Mouse (Mus musculus): Measurements from ENCODE around the gene Pdhb. TPM values are rescaled to one million over a fixed set of nuclear protein-coding genes. Genes with fewer than 3 reads are reported as not detected.
"Not testable (repeated sequence)": the region's sequence is repeated elsewhere in the genome, so short reads cannot be mapped to it uniquely, and the experiment has no call there.

The Pdhb gene
- polyA plus RNA-seq, 1 experiment from 2014 or later, result 177 TPM

- H3K9me3 ChIP-seq (ENCODE audit: control insufficient read depth, low read depth, low read length), result no peaks in the 10 kb centered on the region
- no peak overlapping the region for H3K9ac ChIP-seq (replicated peaks; ENCODE audit: low read depth, low read length)
- WGBS, result 67% methylated on average over 3 of the region's 3 CpGs
- no peaks in the 10 kb centered on the region for H3K27me3 ChIP-seq (ENCODE audit: control insufficient read depth, insufficient read depth, low read length)
- H3K27ac ChIP-seq (ENCODE audit: low read length), result no peak overlapping the region
- ATAC-seq (ENCODE audit: insufficient number of reproducible peaks, insufficient read depth, low FRiP score, low read depth), result no peak
- no peaks in the 10 kb centered on the region for H3K4me1 ChIP-seq (ENCODE audit: control insufficient read depth, insufficient read depth, low read length)
- H3K4me2 ChIP-seq (replicated peaks; ENCODE audit: low read depth, low read length), result no peak overlapping the region
- H3K36me3 ChIP-seq (ENCODE audit: control insufficient read depth, insufficient read depth, low read length), result peaks cover 12% of the 10 kb centered on the region; the same call in 1 of the 2 replicates
- H3K4me3 ChIP-seq (ENCODE audit: low read depth, low read length), result no peak overlapping the region
Observed at GRCm38 (mm10) chr14:8135130-8135529, 37.7 kb downstream of the Pdhb start.

GRCm38 (mm10) chr14:8134234-8134633, 38.6 kb downstream of the Pdhb start:
- Histone ChIP-seq H3K4me1 (ENCODE audit: control insufficient read depth, insufficient read depth, low read length) (no peaks in the 10 kb centered on the region), H3K27ac (ENCODE audit: low read length) (no peak overlapping the region)
- WGBS, result 75% methylated on average over 2 of the region's 2 CpGs

GRCm38 (mm10) chr14:8132789-8133188, 40.0 kb downstream of the Pdhb start:
- Histone ChIP-seq H3K4me2 (replicated peaks; ENCODE audit: low read depth, low read length) (no peak overlapping the region), H3K36me3 (ENCODE audit: control insufficient read depth, insufficient read depth, low read length) (peaks cover 2% of the 10 kb centered on the region; the same call in 1 of the 2 replicates), H3K4me1 (ENCODE audit: control insufficient read depth, insufficient read depth, low read length) (no peaks in the 10 kb centered on the region), H3K4me3 (ENCODE audit: low read depth, low read length) (no peak overlapping the region), H3K9me3 (ENCODE audit: control insufficient read depth, low read depth, low read length) (no peaks in the 10 kb centered on the region), H3K27ac (ENCODE audit: low read length) (no peak overlapping the region), H3K9ac (replicated peaks; ENCODE audit: low read depth, low read length) (no peak overlapping the region), H3K27me3 (ENCODE audit: control insufficient read depth, insufficient read depth, low read length) (no peaks in the 10 kb centered on the region)
- WGBS, result 80% methylated on average over 8 of the region's 8 CpGs
- no peak for ATAC-seq (ENCODE audit: insufficient number of reproducible peaks, insufficient read depth, low FRiP score, low read depth)

More at GRCm38 (mm10) chr14:8134234-8134633, 38.6 kb downstream of the Pdhb start:
- ATAC-seq (ENCODE audit: insufficient number of reproducible peaks, insufficient read depth, low FRiP score, low read depth), result no peak
- no peaks in the 10 kb centered on the region for H3K9me3 ChIP-seq (ENCODE audit: control insufficient read depth, low read depth, low read length)
- peaks cover 10% of the 10 kb centered on the region; the same call in 1 of the 2 replicates for H3K36me3 ChIP-seq (ENCODE audit: control insufficient read depth, insufficient read depth, low read length)
- H3K4me2 ChIP-seq (replicated peaks; ENCODE audit: low read depth, low read length), result no peak overlapping the region
- H3K4me3 ChIP-seq (ENCODE audit: low read depth, low read length), result no peak overlapping the region
- H3K27me3 ChIP-seq (ENCODE audit: control insufficient read depth, insufficient read depth, low read length), result no peaks in the 10 kb centered on the region
- H3K9ac ChIP-seq (replicated peaks; ENCODE audit: low read depth, low read length), result no peak overlapping the region

- Histone ChIP-seq H3K4me3 (ENCODE audit: low read depth, low read length) (no peak overlapping the region), H3K4me2 (replicated peaks; ENCODE audit: low read depth, low read length) (no peak overlapping the region), H3K27ac (ENCODE audit: low read length) (no peak overlapping the region), H3K4me1 (ENCODE audit: control insufficient read depth, insufficient read depth, low read length) (no peaks in the 10 kb centered on the region; the same call in 1 of the 2 replicates), H3K27me3 (ENCODE audit: control insufficient read depth, insufficient read depth, low read length) (no peaks in the 10 kb centered on the region), H3K36me3 (ENCODE audit: control insufficient read depth, insufficient read depth, low read length) (peaks cover 8% of the 10 kb centered on the region; the same call in 1 of the 2 replicates), H3K9me3 (ENCODE audit: control insufficient read depth, low read depth, low read length) (no peaks in the 10 kb centered on the region), H3K9ac (replicated peaks; ENCODE audit: low read depth, low read length) (no peak overlapping the region)
- 61% methylated on average over 5 of the region's 5 CpGs for WGBS
- no peak for ATAC-seq (ENCODE audit: insufficient number of reproducible peaks, insufficient read depth, low FRiP score, low read depth)
Observed at GRCm38 (mm10) chr14:8127971-8128370, 44.9 kb downstream of the Pdhb start.

GRCm38 (mm10) chr14:8124046-8124881, 48.6 kb downstream of the Pdhb start:
- H3K4me3 ChIP-seq (ENCODE audit: low read depth, low read length), result no peak overlapping the region
- no peaks in the 10 kb centered on the region; the same call in 1 of the 2 replicates for H3K4me1 ChIP-seq (ENCODE audit: control insufficient read depth, insufficient read depth, low read length)
- no peaks in the 10 kb centered on the region for H3K27me3 ChIP-seq (ENCODE audit: control insufficient read depth, insufficient read depth, low read length)
- H3K9ac ChIP-seq (replicated peaks; ENCODE audit: low read depth, low read length), result no peak overlapping the region
- H3K36me3 ChIP-seq (ENCODE audit: control insufficient read depth, insufficient read depth, low read length), result peaks cover 6% of the 10 kb centered on the region; the same call in 1 of the 2 replicates
- no peaks in the 10 kb centered on the region for H3K9me3 ChIP-seq (ENCODE audit: control insufficient read depth, low read depth, low read length)
- no peak for ATAC-seq (ENCODE audit: insufficient number of reproducible peaks, insufficient read depth, low FRiP score, low read depth)
- WGBS, result 73% methylated on average over 7 of the region's 7 CpGs
- H3K27ac ChIP-seq (ENCODE audit: low read length), result 0 out of 2 replicates have a peak overlapping the region, but pooled peaks have one; percentile 6
- no peak overlapping the region for H3K4me2 ChIP-seq (replicated peaks; ENCODE audit: low read depth, low read length)

- H3K27me3 ChIP-seq (ENCODE audit: control insufficient read depth, insufficient read depth, low read length); H3K36me3 ChIP-seq (ENCODE audit: control insufficient read depth, insufficient read depth, low read length); ATAC-seq (ENCODE audit: insufficient number of reproducible peaks, insufficient read depth, low FRiP score, low read depth); H3K9ac ChIP-seq (replicated peaks; ENCODE audit: low read depth, low read length); H3K4me2 ChIP-seq (replicated peaks; ENCODE audit: low read depth, low read length); H3K4me1 ChIP-seq (ENCODE audit: control insufficient read depth, insufficient read depth, low read length); H3K9me3 ChIP-seq (ENCODE audit: control insufficient read depth, low read depth, low read length); H3K4me3 ChIP-seq (ENCODE audit: low read depth, low read length): not testable (repeated sequence)
- H3K27ac ChIP-seq (ENCODE audit: low read length), result 0 out of 2 replicates have a peak overlapping the region, but pooled peaks have one; percentile 6
- 91% methylated on average over 10 of the region's 10 CpGs for WGBS
Observed at GRCm38 (mm10) chr14:8123611-8124010, 49.2 kb downstream of the Pdhb start.

- 92% methylated on average over 7 of the region's 7 CpGs for WGBS
- no peak for ATAC-seq (ENCODE audit: insufficient number of reproducible peaks, insufficient read depth, low FRiP score, low read depth)
- H3K4me1 ChIP-seq (ENCODE audit: control insufficient read depth, insufficient read depth, low read length), result no peaks in the 10 kb centered on the region; the same call in 1 of the 2 replicates
- H3K27ac ChIP-seq (ENCODE audit: low read length), result no peak overlapping the region
- H3K36me3 ChIP-seq (ENCODE audit: control insufficient read depth, insufficient read depth, low read length), result peaks cover 6% of the 10 kb centered on the region; the same call in 1 of the 2 replicates
- no peaks in the 10 kb centered on the region for H3K27me3 ChIP-seq (ENCODE audit: control insufficient read depth, insufficient read depth, low read length)
- no peak overlapping the region for H3K4me3 ChIP-seq (ENCODE audit: low read depth, low read length)
- no peaks in the 10 kb centered on the region for H3K9me3 ChIP-seq (ENCODE audit: control insufficient read depth, low read depth, low read length)
- H3K4me2 ChIP-seq (replicated peaks; ENCODE audit: low read depth, low read length), result no peak overlapping the region
- H3K9ac ChIP-seq (replicated peaks; ENCODE audit: low read depth, low read length), result no peak overlapping the region
Observed at GRCm38 (mm10) chr14:8123141-8123540, 49.7 kb downstream of the Pdhb start.

GRCm38 (mm10) chr14:8119904-8120303, 52.9 kb downstream of the Pdhb start:
- Histone ChIP-seq H3K27me3 (ENCODE audit: control insufficient read depth, insufficient read depth, low read length) (no peaks in the 10 kb centered on the region), H3K4me3 (ENCODE audit: low read depth, low read length) (no peak overlapping the region), H3K4me1 (ENCODE audit: control insufficient read depth, insufficient read depth, low read length) (no peaks in the 10 kb centered on the region; the same call in 1 of the 2 replicates), H3K9ac (replicated peaks; ENCODE audit: low read depth, low read length) (no peak overlapping the region), H3K9me3 (ENCODE audit: control insufficient read depth, low read depth, low read length) (no peaks in the 10 kb centered on the region), H3K4me2 (replicated peaks; ENCODE audit: low read depth, low read length) (no peak overlapping the region), H3K27ac (ENCODE audit: low read length) (no peak overlapping the region), H3K36me3 (ENCODE audit: control insufficient read depth, insufficient read depth, low read length) (peaks cover 4% of the 10 kb centered on the region; the same call in 1 of the 2 replicates)
- 85% methylated on average over 3 of the region's 3 CpGs for WGBS
- no peak for ATAC-seq (ENCODE audit: insufficient number of reproducible peaks, insufficient read depth, low FRiP score, low read depth)

Data from stomach, embryonic 14.5 days (tissue).